33 mouse cellular contexts compared by ENCODE assay signal in the genomic region with DNA sequence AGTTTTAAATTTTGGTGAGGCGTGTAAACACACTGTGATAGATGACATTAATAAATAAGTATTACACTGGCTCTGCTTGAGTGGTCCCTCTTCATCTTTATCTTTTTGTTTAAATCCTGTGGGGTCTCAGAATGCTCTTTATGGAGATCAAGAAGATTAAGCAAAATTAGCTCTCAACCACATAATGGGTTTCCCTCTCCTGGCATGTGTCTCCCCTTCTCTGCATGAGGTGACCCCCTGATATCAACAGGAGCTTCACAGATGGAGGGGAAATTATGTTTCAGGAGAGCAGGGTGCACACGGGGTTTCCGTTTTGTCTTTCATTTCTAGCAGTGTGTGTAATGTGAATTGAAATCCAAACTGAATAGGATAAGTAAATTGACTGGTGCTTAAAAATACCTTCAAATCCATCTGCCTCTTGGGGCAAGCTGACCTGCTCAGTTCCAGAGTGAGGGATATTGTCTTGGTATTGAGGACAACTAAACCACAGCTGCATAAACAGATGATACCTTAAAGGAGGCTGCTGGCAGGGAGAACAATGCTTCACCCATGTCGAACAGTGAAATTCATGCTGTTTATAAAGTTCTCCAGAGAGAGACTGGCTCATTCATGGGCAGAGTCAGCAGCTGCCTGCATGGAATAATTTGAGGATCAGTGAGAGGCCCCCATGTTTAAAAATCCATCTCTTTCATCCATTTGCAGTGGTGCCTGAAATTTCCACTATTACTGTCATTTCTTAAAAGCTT.
DNase-seq lines count a peak whose midpoint lies in the region; ATAC-seq and TF ChIP-seq lines count a peak whose summit lies in the region.
"Had no signal": no experiment of that assay in that cellular context is flagged by ENCODE, and none has a peak within 500 bp of the region (broad histone marks: within the 10 kb centered on the region; RNA-seq: fewer than 3 reads in every experiment).

No protein-coding gene starts in this region.

- H3K4me3 ChIP-seq in forebrain, embryonic 12.5 days (replicated peaks): no peak overlapping the region
- no peak overlapping the region for H3K4me3 ChIP-seq in forebrain, embryonic 10.5 days
- no peak overlapping the region for H3K4me3 ChIP-seq in midbrain, embryonic 12.5 days
- H3K4me3 ChIP-seq in midbrain, postnatal 0 days (ENCODE audit: low read depth, low read length): no peak overlapping the region
- H3K4me3 ChIP-seq in forebrain, embryonic 14.5 days (ENCODE audit: low read depth, low read length): no peak overlapping the region
- H3K4me3 ChIP-seq in neural tube, embryonic 15.5 days (replicated peaks): no peak overlapping the region
- H3K4me3 ChIP-seq: embryonic facial prominence, embryonic 10.5 days; embryonic facial prominence, embryonic 15.5 days; intestine, embryonic 15.5 days; limb, embryonic 10.5 days; limb, embryonic 15.5 days; liver, embryonic 13.5 days; megakaryocyte, embryonic 14.5 days had no signal

- 0 out of 2 replicates have a peak overlapping the region, but pooled peaks have one; percentile 2 for H3K27ac ChIP-seq in forebrain, embryonic 12.5 days
- no peak overlapping the region for H3K27ac ChIP-seq in forebrain, embryonic 10.5 days
- H3K27ac ChIP-seq in midbrain, embryonic 12.5 days (replicated peaks): no peak overlapping the region
- no peak overlapping the region for H3K27ac ChIP-seq in midbrain, postnatal 0 days (ENCODE audit: low read depth, low read length)
- no peak overlapping the region for H3K27ac ChIP-seq in forebrain, embryonic 14.5 days (ENCODE audit: low read depth, low read length)
- H3K27ac ChIP-seq in neural tube, embryonic 15.5 days (replicated peaks): no peak overlapping the region
- H3K27ac ChIP-seq: embryonic facial prominence, embryonic 10.5 days; embryonic facial prominence, embryonic 15.5 days; intestine, embryonic 15.5 days; kidney, postnatal 0 days; limb, embryonic 10.5 days; limb, embryonic 15.5 days; liver, embryonic 13.5 days had no signal

- H3K9me3 ChIP-seq in forebrain, embryonic 12.5 days: no peaks in the 10 kb centered on the region
- H3K9me3 ChIP-seq in forebrain, embryonic 10.5 days: no peaks in the 10 kb centered on the region
- H3K9me3 ChIP-seq in midbrain, embryonic 12.5 days: no peaks in the 10 kb centered on the region
- no peaks in the 10 kb centered on the region for H3K9me3 ChIP-seq in midbrain, postnatal 0 days (ENCODE audit: low read length)
- H3K9me3 ChIP-seq in forebrain, embryonic 14.5 days (replicated peaks; ENCODE audit: control insufficient read depth, low read length): no peaks in the 10 kb centered on the region
- no peaks in the 10 kb centered on the region for H3K9me3 ChIP-seq in neural tube, embryonic 15.5 days (replicated peaks)
- H3K9me3 ChIP-seq: embryonic facial prominence, embryonic 10.5 days; embryonic facial prominence, embryonic 15.5 days; G1E; intestine, embryonic 15.5 days; limb, embryonic 10.5 days; limb, embryonic 15.5 days; liver, embryonic 13.5 days; megakaryocyte, embryonic 14.5 days had no signal

- H3K36me3 ChIP-seq in forebrain, embryonic 12.5 days (replicated peaks): no peaks in the 10 kb centered on the region
- no peaks in the 10 kb centered on the region for H3K36me3 ChIP-seq in forebrain, embryonic 10.5 days (replicated peaks)
- H3K36me3 ChIP-seq in midbrain, embryonic 12.5 days: no peaks in the 10 kb centered on the region
- no peaks in the 10 kb centered on the region for H3K36me3 ChIP-seq in midbrain, postnatal 0 days (ENCODE audit: insufficient read depth, low read length)
- no peaks in the 10 kb centered on the region for H3K36me3 ChIP-seq in forebrain, embryonic 14.5 days (ENCODE audit: control insufficient read depth, insufficient read depth, low read length)
- no peaks in the 10 kb centered on the region for H3K36me3 ChIP-seq in neural tube, embryonic 15.5 days
- H3K36me3 ChIP-seq: embryonic facial prominence, embryonic 10.5 days; embryonic facial prominence, embryonic 15.5 days; G1E; intestine, embryonic 15.5 days; limb, embryonic 10.5 days; limb, embryonic 15.5 days; liver, embryonic 13.5 days had no signal

- ATAC-seq in forebrain, embryonic 12.5 days (ENCODE audit: low FRiP score): peak; percentile 61; the same call in 1 of the 2 replicates
- peak; percentile 66; the same call in 1 of the 2 replicates for ATAC-seq in midbrain, embryonic 12.5 days (ENCODE audit: low FRiP score, low read depth)
- ATAC-seq in midbrain, postnatal 0 days (ENCODE audit: low FRiP score): no peak
- peak; percentile 34; the same call in 1 of the 2 replicates for ATAC-seq in forebrain, embryonic 14.5 days
- ATAC-seq in neural tube, embryonic 15.5 days (ENCODE audit: low FRiP score): peak; percentile 41; the same call in 1 of the 2 replicates
- ATAC-seq: hindbrain, embryonic 16.5 days; intestine, embryonic 15.5 days; lung, postnatal 0 days had no signal

- 0 out of 2 replicates have a peak, but pooled peaks cover 3% of the 10 kb centered on the region for H3K27me3 ChIP-seq in forebrain, embryonic 12.5 days
- H3K27me3 ChIP-seq in forebrain, embryonic 10.5 days (ENCODE audit: poor library complexity, severe bottlenecking): peaks cover 14% of the 10 kb centered on the region
- no peaks in the 10 kb centered on the region for H3K27me3 ChIP-seq in midbrain, embryonic 12.5 days
- no peaks in the 10 kb centered on the region for H3K27me3 ChIP-seq in midbrain, postnatal 0 days (ENCODE audit: insufficient read depth, low read length)
- no peaks in the 10 kb centered on the region for H3K27me3 ChIP-seq in forebrain, embryonic 14.5 days (replicated peaks; ENCODE audit: control insufficient read depth, insufficient read depth, low read length)
- H3K27me3 ChIP-seq in neural tube, embryonic 15.5 days (replicated peaks): no peaks in the 10 kb centered on the region
- H3K27me3 ChIP-seq: embryonic facial prominence, embryonic 15.5 days; intestine, embryonic 15.5 days; limb, embryonic 15.5 days; liver, embryonic 13.5 days; megakaryocyte, embryonic 14.5 days had no signal

- WGBS in forebrain, embryonic 12.5 days: 16% methylated on average over 4 of the region's 4 CpGs
- WGBS in forebrain, embryonic 10.5 days: 28% methylated on average over 4 of the region's 4 CpGs
- 18% methylated on average over 4 of the region's 4 CpGs for WGBS in midbrain, embryonic 12.5 days
- 21% methylated on average over 4 of the region's 4 CpGs for WGBS in midbrain, postnatal 0 days
- 12% methylated on average over 4 of the region's 4 CpGs for WGBS in forebrain, embryonic 14.5 days
- WGBS in neural tube, embryonic 15.5 days: 39% methylated on average over 4 of the region's 4 CpGs

- H3K4me1 ChIP-seq in forebrain, embryonic 12.5 days: peaks cover 7% of the 10 kb centered on the region
- H3K4me1 ChIP-seq in forebrain, embryonic 10.5 days: peaks cover 18% of the 10 kb centered on the region
- H3K4me1 ChIP-seq in midbrain, embryonic 12.5 days: 0 out of 2 replicates have a peak, but pooled peaks cover 6% of the 10 kb centered on the region
- no peaks in the 10 kb centered on the region for H3K4me1 ChIP-seq in midbrain, postnatal 0 days (ENCODE audit: insufficient read depth, low read length)
- H3K4me1 ChIP-seq in forebrain, embryonic 14.5 days (ENCODE audit: control insufficient read depth, insufficient read depth, low read length): no peaks in the 10 kb centered on the region
- peaks cover 5% of the 10 kb centered on the region; the same call in 1 of the 2 replicates for H3K4me1 ChIP-seq in neural tube, embryonic 15.5 days
- H3K4me1 ChIP-seq: embryonic facial prominence, embryonic 10.5 days; embryonic facial prominence, embryonic 15.5 days; intestine, embryonic 15.5 days; limb, embryonic 10.5 days; limb, embryonic 15.5 days; liver, embryonic 13.5 days; megakaryocyte, embryonic 14.5 days had no signal

- no peak for DNase-seq in forebrain, embryonic 10.5 days (ENCODE audit: extremely low spot score, low spot score)
- no peak for DNase-seq in midbrain, postnatal 0 days (ENCODE audit: low spot score)
- no peak for DNase-seq in forebrain, embryonic 14.5 days (ENCODE audit: low spot score)
- no peak for DNase-seq in heart, adult 9 months (ENCODE audit: low spot score in 2 of 2)
- DNase-seq: adrenal gland, adult 8-10 months; cerebellum, adult 8-10 months; cerebellum, postnatal 25 days; gastrocnemius, postnatal 25 days; heart, adult 11 months; heart, postnatal 4 days; kidney, adult 2 months; layer of hippocampus, adult 9-11 months; liver, embryonic 13.5 days; lung, adult 18-20 months; lung, postnatal 4 days; right cerebral cortex, adult 18-20 months; spleen, adult 18-20 months; thymus, adult 18-20 months; thymus, postnatal 25 days had no signal

- no peak overlapping the region for H3K4me2 ChIP-seq in forebrain, embryonic 12.5 days
- H3K4me2 ChIP-seq in midbrain, embryonic 12.5 days (replicated peaks): no peak overlapping the region
- no peak overlapping the region for H3K4me2 ChIP-seq in midbrain, postnatal 0 days (ENCODE audit: low read depth, low read length, poor library complexity, severe bottlenecking)
- H3K4me2 ChIP-seq in forebrain, embryonic 14.5 days (ENCODE audit: low read length): no peak overlapping the region
- no peak overlapping the region for H3K4me2 ChIP-seq in neural tube, embryonic 15.5 days
- H3K4me2 ChIP-seq: embryonic facial prominence, embryonic 15.5 days; heart, embryonic 11.5 days; intestine, embryonic 15.5 days; limb, embryonic 15.5 days; liver, embryonic 13.5 days had no signal

- H3K9ac ChIP-seq in forebrain, embryonic 12.5 days: no peak overlapping the region
- no peak overlapping the region for H3K9ac ChIP-seq in midbrain, embryonic 12.5 days (replicated peaks)
- no peak overlapping the region for H3K9ac ChIP-seq in midbrain, postnatal 0 days (replicated peaks; ENCODE audit: low read length, poor library complexity, severe bottlenecking)
- H3K9ac ChIP-seq in forebrain, embryonic 14.5 days (ENCODE audit: low read length): no peak overlapping the region
- no peak overlapping the region for H3K9ac ChIP-seq in neural tube, embryonic 15.5 days (replicated peaks)
- H3K9ac ChIP-seq: embryonic facial prominence, embryonic 15.5 days; intestine, embryonic 15.5 days; limb, embryonic 15.5 days; liver, embryonic 13.5 days had no signal

- no peak for TF ChIP-seq CTCF in midbrain, postnatal 0 days (IDR thresholded peaks at IDR 0.05)
